Mouse (Mus musculus) frontal cortex, adult (tissue): ENCODE data around the gene Slco2a1.

Experiments
- ATAC-seq: cut with Nextera tagmentation; 2 replicates; pipeline ENCODE4 v1.9.2; 2017; ENCODE audit warnings: mild to moderate bottlenecking, moderate library complexity, mixed read lengths; ENCODE audit not compliant: low TSS enrichment

The Slco2a1 gene

DNA sequence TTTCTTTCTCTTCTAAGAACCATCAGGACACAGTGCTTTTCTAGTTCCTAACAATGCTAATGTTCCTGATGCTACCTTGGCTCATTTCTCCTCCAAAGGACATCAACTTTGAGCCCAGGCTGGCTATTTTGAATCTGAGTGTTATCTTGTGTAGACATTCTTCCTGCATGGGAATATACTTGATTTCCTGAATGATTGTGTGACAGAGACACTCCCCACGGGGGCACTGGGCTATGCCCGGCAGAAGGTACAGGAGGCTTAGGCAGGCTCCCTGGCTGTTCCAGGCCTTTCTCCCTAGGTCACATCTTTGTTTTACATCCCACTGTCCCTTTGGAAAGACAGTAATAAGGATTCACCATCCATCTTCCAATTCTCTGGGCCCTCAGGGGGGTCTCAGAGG lies 49.8 kb downstream of the Slco2a1 start:
- no peak for ATAC-seq

DNA sequence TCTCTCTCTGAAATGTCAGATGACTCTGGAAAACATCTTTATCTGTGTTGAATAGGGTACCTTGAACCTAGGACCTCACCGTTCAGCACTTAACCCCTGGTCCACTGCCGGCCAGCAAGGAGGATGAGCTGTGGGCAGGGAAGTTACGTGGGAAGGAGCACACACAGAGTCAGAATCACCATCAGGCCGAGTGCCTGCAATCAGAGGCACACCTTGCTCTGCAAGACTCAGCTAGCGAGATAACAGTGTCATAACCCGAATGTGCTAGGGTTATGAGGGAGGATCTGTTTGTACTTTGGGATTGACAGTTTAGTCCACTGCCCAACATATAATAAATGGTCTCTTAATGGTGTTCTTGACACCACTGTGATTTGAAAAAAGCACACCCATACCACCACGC lies 50.2 kb downstream of the Slco2a1 start:
- no peak for ATAC-seq

GRCm38 (mm10) chr9:103040581-103040980 lies 52.1 kb downstream of the Slco2a1 start:
- no peak for ATAC-seq

DNA sequence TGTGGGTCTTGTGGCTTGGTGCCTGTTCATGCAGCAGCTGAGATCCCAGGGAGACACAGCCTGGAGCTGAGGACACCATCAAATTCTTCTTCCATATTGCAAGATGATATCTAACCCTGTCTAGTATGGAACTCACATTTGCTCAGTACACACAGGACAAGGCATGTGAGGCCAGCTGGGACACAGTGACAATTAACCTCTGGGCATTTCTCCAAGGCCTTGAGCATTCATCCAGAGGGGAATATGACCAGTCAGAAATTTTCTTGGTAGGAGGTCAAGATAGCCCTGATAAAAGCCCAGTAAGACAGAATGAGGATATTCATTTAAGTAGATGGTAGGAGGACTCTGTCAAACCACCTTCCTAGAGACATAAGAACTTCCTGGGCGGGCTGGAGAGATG lies 56.9 kb downstream of the Slco2a1 start:
- ATAC-seq = no peak

DNA sequence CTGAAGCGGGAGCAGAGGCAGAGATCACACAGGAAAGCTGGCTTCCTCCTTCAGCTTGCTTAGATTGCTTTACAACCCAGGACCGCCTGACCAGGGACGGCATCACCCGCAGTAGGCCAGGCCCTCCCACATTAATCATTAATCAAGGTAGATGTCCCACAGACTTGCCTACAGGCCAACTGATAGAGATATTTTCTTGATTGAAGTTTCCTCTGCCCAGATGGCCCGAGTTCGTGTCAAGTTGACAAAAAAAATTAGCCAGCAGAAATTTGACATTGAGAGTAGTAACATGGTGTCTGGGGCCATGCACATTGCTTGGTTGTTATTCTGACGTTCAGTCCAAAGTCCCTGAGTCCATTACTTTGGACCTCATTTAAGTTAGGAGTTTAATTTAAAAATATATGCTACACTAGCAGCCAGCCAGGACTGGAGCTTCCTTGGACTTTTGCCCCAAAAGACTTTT lies 60.6 kb downstream of the Slco2a1 start:
- no peak for ATAC-seq

- ATAC-seq = no peak
Measured at GRCm38 (mm10) chr9:103053829-103054228, 65.3 kb downstream of the Slco2a1 start.

DNA sequence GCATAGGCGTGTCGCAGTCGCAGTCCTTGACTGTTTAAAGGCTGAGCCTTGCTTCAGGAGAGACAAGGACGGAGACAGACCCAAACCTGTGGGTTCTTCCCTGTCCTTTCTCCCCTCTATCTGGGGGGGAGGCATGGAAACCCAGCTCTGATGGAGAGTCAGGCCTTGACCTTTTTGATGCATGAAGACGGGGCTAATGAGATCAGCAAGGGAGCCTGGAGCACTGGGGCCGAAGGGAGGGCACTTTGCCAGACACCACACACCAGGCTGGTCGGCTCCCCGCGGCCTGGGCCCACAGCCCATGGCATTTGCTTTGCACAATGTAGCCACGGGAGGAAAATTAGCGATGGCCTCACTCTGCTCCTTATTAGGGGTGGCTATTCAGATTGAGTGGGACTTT lies 66.5 kb downstream of the Slco2a1 start:
- ATAC-seq = no peak

DNA sequence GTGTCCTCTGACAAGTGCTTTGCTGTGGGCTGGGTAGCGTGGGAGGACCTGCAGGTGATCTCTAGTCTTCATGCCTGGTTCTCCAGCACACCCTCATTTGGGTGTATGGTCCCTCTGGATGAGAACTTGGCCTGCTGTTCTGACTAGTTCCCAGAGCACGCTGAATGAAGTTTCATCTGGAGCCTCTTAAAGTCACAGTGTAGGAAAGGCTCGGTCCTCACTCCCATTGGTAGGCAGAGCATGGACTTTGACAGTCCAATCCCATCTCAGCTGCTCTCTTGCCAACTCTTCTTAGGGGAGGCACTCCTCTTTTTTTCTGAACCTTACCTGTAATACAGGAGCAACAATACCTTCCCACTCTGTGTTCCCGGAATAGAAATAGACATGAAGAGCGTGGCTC lies 67.7 kb downstream of the Slco2a1 start:
- no peak for ATAC-seq

GRCm38 (mm10) chr9:103060551-103060950 lies 72.0 kb downstream of the Slco2a1 start:
- no peak for ATAC-seq

DNA sequence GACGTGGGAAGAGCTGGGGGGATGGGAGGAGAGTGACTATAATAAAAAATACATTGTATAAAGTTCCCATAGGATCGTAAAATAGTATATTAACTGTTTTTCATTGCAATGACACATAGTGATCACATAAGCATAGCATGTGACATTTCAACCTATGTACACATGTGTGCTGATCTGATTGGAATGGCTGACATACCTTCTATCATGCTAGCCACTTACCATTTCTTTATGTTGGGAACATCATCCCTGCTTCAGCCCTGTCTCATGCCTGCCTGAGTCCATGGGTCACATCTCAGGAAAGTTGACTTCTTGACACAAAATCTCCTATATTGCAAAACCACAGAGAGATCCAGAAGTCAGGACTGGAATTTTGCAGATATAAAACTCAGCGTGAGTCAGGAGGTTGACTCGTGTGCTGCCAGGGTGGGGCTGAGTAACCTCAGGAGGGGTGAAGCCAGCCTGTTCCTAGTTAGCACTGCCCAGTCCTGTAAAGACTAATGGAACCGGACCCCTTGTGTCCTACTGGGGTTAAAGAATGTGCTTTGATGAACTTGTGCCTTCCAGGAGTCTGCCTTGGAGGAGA lies 73.0 kb downstream of the Slco2a1 start:
- ATAC-seq = no peak

DNA sequence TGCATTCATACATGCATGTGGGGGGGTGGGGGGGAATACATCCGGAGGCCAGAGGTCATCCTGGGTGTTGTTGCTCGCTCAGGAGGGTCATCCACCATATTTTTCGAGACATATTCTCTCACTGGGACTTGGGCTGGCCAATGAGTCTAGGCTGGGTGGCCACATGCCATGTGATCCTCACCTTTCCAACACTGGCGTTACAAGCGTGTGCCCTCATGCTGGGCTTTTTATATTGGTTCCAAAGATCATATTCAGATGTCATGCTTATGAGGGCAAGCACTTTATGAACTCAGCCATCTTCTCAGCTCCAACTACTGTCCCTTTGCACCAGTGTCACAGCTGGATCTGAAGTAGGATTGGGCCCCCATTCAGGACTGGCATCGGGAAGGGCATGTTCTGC lies 75.1 kb downstream of the Slco2a1 start:
- no peak for ATAC-seq

DNA sequence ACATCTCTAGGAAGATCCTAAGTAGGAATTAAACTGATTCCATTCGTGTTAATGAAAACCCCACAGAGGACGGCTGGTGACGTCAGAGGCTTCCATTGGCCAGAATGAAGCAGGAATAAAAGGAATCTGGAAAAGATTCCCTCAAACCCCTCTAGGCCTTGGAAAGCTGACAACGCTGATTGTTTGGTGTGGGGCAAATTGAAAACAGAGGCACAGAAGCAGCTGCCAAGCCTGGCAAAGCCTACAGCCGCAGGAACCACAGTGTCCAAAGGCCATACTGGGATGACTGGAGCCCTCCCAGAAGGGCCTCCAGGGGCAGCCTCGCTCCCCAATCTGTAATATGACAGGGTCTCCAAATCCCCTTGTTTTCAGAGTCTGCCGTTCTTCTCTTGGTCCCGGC lies 78.3 kb downstream of the Slco2a1 start:
- ATAC-seq = no peak

DNA sequence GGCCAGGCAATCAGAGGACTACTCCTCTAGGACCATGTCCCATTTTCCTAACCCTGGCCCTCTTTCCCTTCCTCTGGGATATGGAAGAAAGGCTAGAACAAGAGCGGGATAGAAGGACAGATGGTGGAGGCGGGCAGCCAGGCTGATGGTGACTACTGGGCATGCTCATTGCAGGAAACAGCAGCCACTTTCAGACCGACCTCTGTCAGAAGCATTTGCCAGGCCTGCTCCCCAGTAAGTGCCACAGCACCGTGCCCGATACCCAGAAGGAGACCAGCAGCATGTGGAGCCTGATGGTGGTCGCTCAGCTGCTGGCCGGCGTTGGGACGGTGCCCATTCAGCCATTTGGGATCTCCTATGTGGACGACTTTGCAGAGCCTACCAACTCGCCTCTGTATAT lies 79.1 kb downstream of the Slco2a1 start:
- ATAC-seq = no peak

- ATAC-seq = no peak
Measured at GRCm38 (mm10) chr9:103068769-103069168, 80.3 kb downstream of the Slco2a1 start.

DNA sequence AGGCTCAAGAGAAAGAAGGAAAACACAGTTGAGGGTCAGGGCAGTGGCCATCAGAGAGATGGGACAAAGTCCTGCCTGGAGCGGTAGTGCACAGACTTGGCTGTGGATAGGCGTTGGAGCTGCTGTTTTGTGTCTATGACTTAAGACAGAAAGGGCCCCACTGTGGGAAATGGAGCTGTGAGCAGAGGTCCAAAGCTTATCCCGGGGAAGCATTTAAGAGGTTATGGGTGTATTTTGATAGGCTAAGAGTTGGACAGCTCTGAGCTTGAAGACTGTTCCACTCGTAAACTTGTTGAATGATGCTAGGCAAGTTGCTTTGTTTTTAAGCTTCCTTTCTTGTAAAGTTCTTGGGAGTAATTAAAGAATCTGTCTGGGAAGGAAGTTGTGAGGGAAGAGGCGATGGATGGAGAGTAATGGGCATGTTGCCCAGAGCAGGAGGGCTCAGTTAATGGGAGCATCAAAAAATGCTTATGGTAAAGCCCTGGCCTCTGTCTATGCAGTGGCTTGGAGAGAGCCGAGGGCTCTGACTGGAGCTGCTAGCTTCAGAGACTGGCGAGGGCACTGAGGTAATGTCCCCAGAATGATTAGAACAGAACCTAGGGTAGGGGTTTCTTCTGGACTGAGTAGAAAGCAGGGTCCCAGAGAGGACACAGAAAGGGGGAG lies 83.2 kb downstream of the Slco2a1 start:
- ATAC-seq = no peak

DNA sequence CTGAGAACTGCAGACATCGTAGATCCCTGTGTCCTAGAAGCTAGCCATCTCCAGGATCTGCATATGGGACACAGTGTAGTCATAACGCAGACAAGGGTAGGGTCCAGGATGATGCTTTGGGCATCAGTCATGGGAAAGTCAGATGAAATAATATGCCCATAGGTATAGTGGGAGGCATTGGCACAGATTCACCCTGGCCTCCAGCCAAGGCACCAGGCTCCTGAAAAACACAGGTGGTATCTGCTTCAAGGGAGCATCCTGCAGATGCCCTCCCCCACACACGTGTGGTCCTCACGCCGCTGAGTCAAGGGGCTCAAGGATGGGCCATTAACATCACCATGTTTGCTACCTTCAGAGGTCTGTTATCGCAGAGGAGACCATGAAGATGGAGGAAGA lies 83.7 kb downstream of the Slco2a1 start:
- no peak for ATAC-seq

GRCm38 (mm10) chr9:103072926-103073515 lies 84.5 kb downstream of the Slco2a1 start:
- peak; percentile 50; the same call in 1 of the 2 replicates for ATAC-seq

- ATAC-seq = no peak
Measured at GRCm38 (mm10) chr9:103076836-103077531, 88.5 kb downstream of the Slco2a1 start.

DNA sequence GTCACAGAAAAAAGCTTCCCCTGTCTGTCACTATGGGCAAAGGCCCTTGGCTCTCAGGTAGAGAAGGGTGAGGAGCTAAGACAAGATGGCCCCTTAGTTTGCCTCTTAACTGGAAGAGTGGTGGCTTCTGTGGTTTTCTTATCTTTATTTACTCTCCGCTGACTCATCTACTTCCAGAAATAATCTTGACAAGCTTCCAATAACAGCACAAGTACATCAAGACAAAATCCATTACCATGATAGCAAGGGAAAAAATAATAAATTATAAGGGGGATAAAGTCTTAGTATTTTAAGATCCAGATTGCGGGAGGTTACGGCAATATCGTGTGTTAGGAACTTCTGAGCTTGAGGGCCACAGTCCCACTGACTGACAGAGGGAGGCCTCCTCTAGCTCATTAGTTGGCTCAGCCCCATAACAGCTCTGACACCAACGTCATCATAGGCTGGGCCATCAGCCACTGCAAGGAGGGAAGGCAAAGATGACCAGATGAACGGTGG lies 89.7 kb downstream of the Slco2a1 start:
- no peak for ATAC-seq

- ATAC-seq = no peak
Measured at GRCm38 (mm10) chr9:103080211-103080610, 91.7 kb downstream of the Slco2a1 start.

- ATAC-seq = peak; percentile 63
Measured at GRCm38 (mm10) chr9:103082246-103082975, 93.9 kb downstream of the Slco2a1 start.

- ATAC-seq = no peak
Measured at GRCm38 (mm10) chr9:103083405-103083804, 94.9 kb downstream of the Slco2a1 start.
